Mouse (Mus musculus) limb, embryonic 14.5 days (tissue): ENCODE measurements around the gene Zbtb22. TPM values are rescaled to one million over a fixed set of nuclear protein-coding genes. Genes with fewer than 3 reads are reported as not detected.

Experiments
- ATAC-seq: fragments of 200-750 bp; cut with Nextera tagmentation; 2 replicates; pipeline ENCODE4 v1.8.0; 2017; ENCODE audit warnings: low read depth, moderate number of reproducible peaks, moderate TSS enrichment; ENCODE audit not compliant: low FRiP score
- DNase-seq: peaks from one replicate; pipeline ENCODE4 v3.0.0-alpha.2; 2015; ENCODE audit warnings: low spot score
- H3K27ac ChIP-seq: fragments of 300-500 bp; sonication (generic); replicated peaks from 2 replicates; pipeline ENCODE4 v1.5.1; 2014; ENCODE audit warnings: low read depth, mild to moderate bottlenecking, low read length, moderate library complexity, mixed read lengths
- H3K27me3 ChIP-seq: fragments of 300-500 bp; sonication (generic); 2 replicates; pipeline ENCODE4 v1.6.1; 2014; ENCODE audit warnings: low read length, mixed read lengths; ENCODE audit not compliant: control insufficient read depth, insufficient read depth
- H3K36me3 ChIP-seq: fragments of 300-500 bp; sonication (generic); 2 replicates; pipeline ENCODE4 v1.6.1; 2014; ENCODE audit warnings: mild to moderate bottlenecking, low read length, moderate library complexity, mixed read lengths; ENCODE audit not compliant: control insufficient read depth, insufficient read depth
- H3K4me1 ChIP-seq: fragments of 300-500 bp; sonication (generic); 2 replicates; pipeline ENCODE4 v1.6.1; 2014; ENCODE audit warnings: antibody characterized with exemption, low read length, mixed read lengths; ENCODE audit not compliant: control insufficient read depth, insufficient read depth
- H3K4me2 ChIP-seq: fragments of 300-500 bp; sonication (generic); replicated peaks from 2 replicates; pipeline ENCODE4 v1.6.1; 2014; ENCODE audit warnings: low read depth, mild to moderate bottlenecking, low read length, moderate library complexity; ENCODE audit not compliant: severe bottlenecking
- H3K4me3 ChIP-seq: fragments of 300-500 bp; sonication (generic); replicated peaks from 2 replicates; pipeline ENCODE4 v1.5.1; 2014; ENCODE audit warnings: low read length
- H3K9ac ChIP-seq: fragments of 300-500 bp; sonication (generic); 2 replicates; pipeline ENCODE4 v1.6.1; 2014; ENCODE audit warnings: mild to moderate bottlenecking, low read depth, low read length, moderate library complexity; ENCODE audit not compliant: severe bottlenecking
- H3K9me3 ChIP-seq: fragments of 300-500 bp; sonication (generic); 2 replicates; pipeline ENCODE4 v1.6.1; 2016; ENCODE audit warnings: low read length; ENCODE audit not compliant: control insufficient read depth
- POLR2A ChIP-seq: fragments of 200-500 bp; IDR thresholded peaks from 2 replicates; pipeline ENCODE4 v1.8.0; 2012; ENCODE audit warnings: inconsistent platforms, mild to moderate bottlenecking, moderate library complexity, borderline replicate concordance; ENCODE audit not compliant: insufficient read depth, insufficient read length; ENCODE audit errors: extremely low read depth
- WGBS: fragments of 180-500 bp; shearing (Covaris S2); extraction: QIAGEN DNeasy Blood & Tissue Kit; methylation state at CpG from one replicate; pipeline ENCODE4 v1.1.7; 2014; 5-methylcytosine and 5-hydroxymethylcytosine counted together
- polyA plus RNA-seq, 2 experiments: library from polyadenylated mRNA; depleted of rRNA in 1 of 2; stranded (reverse) in 1 of 2; unstranded in 1 of 2; fragments of >200 nt; fragmentation: Nextera tagmentation in 1 of 2; extraction: Ambion mirVana in 1 of 2; gene quantifications; 2 replicates each; pipeline versions ENCODE4 v1.2.1 to v1.2.3; 2012 to 2014

The Zbtb22 gene
- polyA plus RNA-seq, 2 experiments = 10.8 to 27.9 TPM

DNA sequence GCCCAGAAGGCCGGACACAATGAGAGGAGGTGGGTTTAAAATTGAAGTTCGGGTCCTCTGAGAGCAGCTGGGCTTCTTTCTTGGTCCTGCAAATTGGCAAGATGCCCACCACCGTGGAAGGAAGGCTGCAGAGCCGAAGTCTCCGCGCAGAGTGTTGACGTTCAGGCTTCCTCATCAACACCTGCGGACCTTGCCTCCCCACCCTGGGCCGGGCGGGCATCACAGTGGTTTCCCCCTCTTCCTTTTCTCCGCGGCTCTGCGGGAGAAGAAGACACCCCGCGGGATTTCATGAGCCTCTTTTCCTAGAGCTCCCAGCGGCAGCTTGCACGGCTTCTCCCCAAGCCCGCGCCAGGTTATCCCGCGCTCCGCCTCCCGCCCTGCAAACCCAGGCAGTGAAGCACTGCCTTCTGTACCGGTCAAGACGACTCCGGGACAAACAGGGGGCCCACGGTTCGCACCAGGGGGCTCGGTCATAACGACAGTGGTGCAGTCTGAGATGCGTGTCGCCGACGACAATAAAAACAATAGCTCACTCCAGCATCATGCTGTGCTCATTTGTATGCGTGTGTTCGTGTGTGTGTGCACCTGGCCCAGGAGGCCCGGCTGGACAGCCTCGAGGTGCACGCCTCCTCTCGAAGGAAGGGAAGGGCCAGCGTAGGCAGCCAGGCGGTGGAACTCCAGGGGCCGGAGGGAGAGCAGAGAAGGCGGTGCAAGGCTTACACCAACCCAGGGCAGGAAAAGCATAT is 7.2 kb upstream of the Zbtb22 start:
- TF ChIP-seq POLR2A = no peak
- WGBS = under 1% methylated on average over 41 of the region's 44 CpGs
- Histone ChIP-seq H3K4me1 (peaks cover 8% of the 10 kb centered on the region), H3K4me3 (peak overlapping the region; percentile 88), H3K9me3 (no peaks in the 10 kb centered on the region), H3K27ac (peak overlapping the region; percentile 72), H3K36me3 (peaks cover 25% of the 10 kb centered on the region), H3K4me2 (peak overlapping the region; percentile 96), H3K27me3 (no peaks in the 10 kb centered on the region), H3K9ac (peak overlapping the region; percentile 79)
- peak; percentile 41 for ATAC-seq
- no peak for DNase-seq

- H3K4me1 ChIP-seq = peaks cover 8% of the 10 kb centered on the region
- 1% methylated on average over 67 of the region's 68 CpGs for WGBS
- peak within 1 kb of the TSS; percentile 96 for H3K4me2 ChIP-seq
- DNase-seq (peak; percentile 98), ATAC-seq (peak; percentile 96)
- H3K27me3 ChIP-seq = no peaks in the 10 kb centered on the region
- peak; percentile 65; the same call in 1 of the 2 replicates for TF ChIP-seq POLR2A
- H3K36me3 ChIP-seq = peaks cover 33% of the 10 kb centered on the region
- peak within 1 kb of the TSS; percentile 79 for H3K9ac ChIP-seq
- peak within 1 kb of the TSS; percentile 76 for H3K27ac ChIP-seq
- peak within 1 kb of the TSS; percentile 88 for H3K4me3 ChIP-seq
- no peaks in the 10 kb centered on the region for H3K9me3 ChIP-seq
Observed at GRCm38 (mm10) chr17:33909077-33909868, 6.4 kb upstream of the Zbtb22 start, which contains the start of gene Daxx. Gene Daxx (plus strand): TSS chr17:33909414.

DNA sequence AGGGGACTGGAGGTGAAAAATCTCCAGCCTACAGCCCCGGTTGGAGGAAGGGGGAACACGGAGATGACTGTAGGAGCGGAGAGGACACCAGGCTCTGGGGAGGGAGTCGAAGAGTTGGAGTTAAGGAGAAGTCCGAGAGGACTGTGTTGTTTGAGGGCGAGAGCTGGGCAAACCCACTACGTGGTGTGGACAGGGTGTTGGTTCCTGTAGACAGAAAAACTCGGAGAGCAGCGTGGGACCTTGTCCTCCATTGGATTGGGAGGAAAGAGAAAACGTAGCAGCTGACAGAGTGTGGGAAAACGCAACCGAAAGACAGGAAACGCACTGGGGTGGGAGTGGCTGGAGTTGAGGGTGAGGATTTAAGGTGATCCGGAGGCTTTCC is 5.8 kb upstream of the Zbtb22 start:
- TF ChIP-seq POLR2A = no peak

GRCm38 (mm10) chr17:33910346-33911051 is 5.2 kb upstream of the Zbtb22 start:
- Histone ChIP-seq H3K4me3 (peak overlapping the region; percentile 88), H3K9ac (peak overlapping the region; percentile 79), H3K4me1 (peaks cover 15% of the 10 kb centered on the region), H3K9me3 (no peaks in the 10 kb centered on the region), H3K27ac (peak overlapping the region; percentile 76; the same call in 1 of the 2 replicates), H3K4me2 (peak overlapping the region; percentile 96), H3K36me3 (peaks cover 43% of the 10 kb centered on the region), H3K27me3 (no peaks in the 10 kb centered on the region)
- DNase-seq = no peak
- 43% methylated on average over 11 of the region's 11 CpGs for WGBS
- no peak for TF ChIP-seq POLR2A
- no peak for ATAC-seq

More for the DNA sequence above, 5.8 kb upstream of the Zbtb22 start:
- H3K4me2 ChIP-seq = peak overlapping the region; percentile 96
- peak overlapping the region; percentile 79 for H3K9ac ChIP-seq
- no peaks in the 10 kb centered on the region for H3K9me3 ChIP-seq
- 2% methylated on average over 14 of the region's 14 CpGs for WGBS
- ATAC-seq (no peak; the same call in 1 of the 2 replicates), DNase-seq (no peak)
- peak overlapping the region; percentile 88 for H3K4me3 ChIP-seq
- H3K4me1 ChIP-seq = peaks cover 9% of the 10 kb centered on the region
- peaks cover 39% of the 10 kb centered on the region for H3K36me3 ChIP-seq
- H3K27me3 ChIP-seq = no peaks in the 10 kb centered on the region
- peak overlapping the region; percentile 76 for H3K27ac ChIP-seq
